Mouse (Mus musculus) kidney, embryonic 16.5 days (tissue): ENCODE results near the gene Lipn. TPM values are rescaled to one million over a fixed set of nuclear protein-coding genes. Genes with fewer than 3 reads are reported as not detected.

Experiments used
- ATAC-seq: fragments of 200-750 bp; cut with Nextera tagmentation; 2 replicates; pipeline ENCODE4 v1.8.0; 2017; ENCODE audit warnings: moderate TSS enrichment; ENCODE audit not compliant: low FRiP score, low TSS enrichment
- H3K27ac ChIP-seq: fragments of 300-500 bp; sonication (generic); 2 replicates; pipeline ENCODE4 v1.5.1; 2014; ENCODE audit warnings: low read length
- H3K27me3 ChIP-seq: fragments of 300-500 bp; sonication (generic); 2 replicates; pipeline ENCODE4 v1.6.1; 2014; ENCODE audit warnings: low read length, control low read depth, mixed read lengths; ENCODE audit not compliant: insufficient read depth
- H3K36me3 ChIP-seq: fragments of 300-500 bp; sonication (generic); 2 replicates; pipeline ENCODE4 v1.6.1; 2014; ENCODE audit warnings: low read length, control low read depth, mixed read lengths; ENCODE audit not compliant: insufficient read depth
- H3K4me1 ChIP-seq: fragments of 300-500 bp; sonication (generic); 2 replicates; pipeline ENCODE4 v1.6.1; 2014; ENCODE audit warnings: low read length, control low read depth, mixed read lengths; ENCODE audit not compliant: insufficient read depth
- H3K4me2 ChIP-seq: fragments of 300-500 bp; sonication (generic); replicated peaks from 2 replicates; pipeline ENCODE4 v1.6.1; 2014; ENCODE audit warnings: low read depth, low read length
- H3K4me3 ChIP-seq: fragments of 300-500 bp; sonication (generic); 2 replicates; pipeline ENCODE4 v1.5.1; 2014; ENCODE audit warnings: mild to moderate bottlenecking, low read length
- H3K9ac ChIP-seq: fragments of 300-500 bp; sonication (generic); replicated peaks from 2 replicates; pipeline ENCODE4 v1.6.1; 2014; ENCODE audit warnings: low read length
- H3K9me3 ChIP-seq: fragments of 300-500 bp; sonication (generic); 2 replicates; pipeline ENCODE4 v1.6.1; 2016; ENCODE audit warnings: low read length, control low read depth
- WGBS: fragments of 180-500 bp; shearing (Covaris S2); extraction: QIAGEN DNeasy Blood & Tissue Kit; methylation state at CpG from one replicate; pipeline ENCODE4 v1.1.7; 2014; 5-methylcytosine and 5-hydroxymethylcytosine counted together
- polyA plus RNA-seq: library from polyadenylated mRNA; unstranded; fragments of >200 nt; fragmentation: Nextera tagmentation; extraction: Ambion mirVana; gene quantifications from 2 replicates; pipeline ENCODE4 v1.2.1, GENCODE M21; 2015

Lipn gene
- not detected in 2 replicates for polyA plus RNA-seq

- no peak within 1 kb of the TSS for H3K27ac ChIP-seq
- no peaks in the 10 kb centered on the region for H3K36me3 ChIP-seq
- H3K9ac ChIP-seq, result no peak within 1 kb of the TSS
- no peak within 1 kb of the TSS for H3K4me3 ChIP-seq
- no peaks in the 10 kb centered on the region for H3K9me3 ChIP-seq
- H3K27me3 ChIP-seq, result no peaks in the 10 kb centered on the region
- no peak within 1 kb of the TSS for H3K4me2 ChIP-seq
- 84% methylated on average over 9 of the region's 9 CpGs for WGBS
- H3K4me1 ChIP-seq, result no peaks in the 10 kb centered on the region
- ATAC-seq, result no peak
Measured at GRCm38 (mm10) chr19:34066779-34067472, at the start of gene Lipn. TSS of gene Lipn (plus strand) at chr19:34067358.

- Histone ChIP-seq H3K36me3 (no peaks in the 10 kb centered on the region), H3K9me3 (no peaks in the 10 kb centered on the region), H3K27me3 (no peaks in the 10 kb centered on the region), H3K4me1 (no peaks in the 10 kb centered on the region), H3K9ac (no peak overlapping the region), H3K4me3 (no peak overlapping the region), H3K4me2 (no peak overlapping the region), H3K27ac (no peak overlapping the region)
- 81% methylated on average over 11 of the region's 11 CpGs for WGBS
- no peak for ATAC-seq
Measured at GRCm38 (mm10) chr19:34021440-34022172, 45.6 kb upstream of the Lipn start.

GRCm38 (mm10) chr19:34022759-34023158, 44.4 kb upstream of the Lipn start:
- no peak for ATAC-seq
- Histone ChIP-seq H3K27me3 (no peaks in the 10 kb centered on the region), H3K9ac (no peak overlapping the region), H3K27ac (no peak overlapping the region), H3K4me3 (no peak overlapping the region), H3K4me2 (no peak overlapping the region), H3K9me3 (no peaks in the 10 kb centered on the region), H3K4me1 (no peaks in the 10 kb centered on the region), H3K36me3 (no peaks in the 10 kb centered on the region)
- WGBS, result 44% methylated on average over 3 of the region's 3 CpGs

GRCm38 (mm10) chr19:34039731-34040130, 27.4 kb upstream of the Lipn start:
- Histone ChIP-seq H3K36me3 (no peaks in the 10 kb centered on the region), H3K27me3 (no peaks in the 10 kb centered on the region), H3K9ac (no peak overlapping the region), H3K9me3 (no peaks in the 10 kb centered on the region), H3K27ac (no peak overlapping the region), H3K4me1 (no peaks in the 10 kb centered on the region), H3K4me2 (no peak overlapping the region), H3K4me3 (no peak overlapping the region)
- no peak for ATAC-seq
- WGBS, result 79% methylated on average over 1 of the region's 1 CpGs

GRCm38 (mm10) chr19:34043008-34043407, 24.1 kb upstream of the Lipn start:
- ATAC-seq, result no peak
- Histone ChIP-seq H3K36me3 (no peaks in the 10 kb centered on the region), H3K9me3 (no peaks in the 10 kb centered on the region), H3K27ac (no peak overlapping the region), H3K4me3 (no peak overlapping the region), H3K4me1 (no peaks in the 10 kb centered on the region), H3K4me2 (no peak overlapping the region), H3K9ac (no peak overlapping the region), H3K27me3 (no peaks in the 10 kb centered on the region)
- 48% methylated on average over 6 of the region's 6 CpGs for WGBS

GRCm38 (mm10) chr19:34049371-34050039, 17.7 kb upstream of the Lipn start:
- Histone ChIP-seq H3K9ac (no peak overlapping the region), H3K4me3 (no peak overlapping the region), H3K27me3 (no peaks in the 10 kb centered on the region), H3K36me3 (no peaks in the 10 kb centered on the region), H3K27ac (no peak overlapping the region), H3K4me2 (no peak overlapping the region), H3K9me3 (no peaks in the 10 kb centered on the region), H3K4me1 (no peaks in the 10 kb centered on the region)
- 87% methylated on average over 3 of the region's 3 CpGs for WGBS
- no peak for ATAC-seq

- Histone ChIP-seq H3K36me3 (no peaks in the 10 kb centered on the region), H3K4me1 (no peaks in the 10 kb centered on the region), H3K4me3 (no peak overlapping the region), H3K27me3 (no peaks in the 10 kb centered on the region), H3K9me3 (no peaks in the 10 kb centered on the region), H3K4me2 (no peak overlapping the region), H3K27ac (no peak overlapping the region), H3K9ac (no peak overlapping the region)
- no peak for ATAC-seq
- WGBS, result 78% methylated on average over 3 of the region's 3 CpGs
Measured at GRCm38 (mm10) chr19:34051502-34051901, 15.7 kb upstream of the Lipn start.

GRCm38 (mm10) chr19:34063547-34063946, 3.6 kb upstream of the Lipn start:
- 50% methylated on average over 1 of the region's 1 CpGs for WGBS
- no peak overlapping the region for H3K4me2 ChIP-seq
- ATAC-seq, result no peak
- H3K4me1 ChIP-seq, result no peaks in the 10 kb centered on the region
- H3K4me3 ChIP-seq, result no peak overlapping the region
- H3K36me3 ChIP-seq, result no peaks in the 10 kb centered on the region
- H3K27ac ChIP-seq, result no peak overlapping the region
- no peaks in the 10 kb centered on the region for H3K9me3 ChIP-seq
- H3K9ac ChIP-seq, result no peak overlapping the region
- H3K27me3 ChIP-seq, result no peaks in the 10 kb centered on the region

- ATAC-seq, result no peak
- Histone ChIP-seq H3K36me3 (no peaks in the 10 kb centered on the region), H3K9me3 (no peaks in the 10 kb centered on the region), H3K4me3 (no peak overlapping the region), H3K9ac (no peak overlapping the region), H3K27me3 (no peaks in the 10 kb centered on the region), H3K4me2 (no peak overlapping the region), H3K27ac (no peak overlapping the region), H3K4me1 (no peaks in the 10 kb centered on the region)
- 85% methylated on average over 4 of the region's 4 CpGs for WGBS
Measured at GRCm38 (mm10) chr19:34064059-34064458, 3.1 kb upstream of the Lipn start.

- no peaks in the 10 kb centered on the region for H3K27me3 ChIP-seq
- H3K4me3 ChIP-seq, result no peak overlapping the region
- no peak overlapping the region for H3K4me2 ChIP-seq
- no peak overlapping the region for H3K9ac ChIP-seq
- H3K27ac ChIP-seq, result no peak overlapping the region
- no peak for ATAC-seq
- no peaks in the 10 kb centered on the region for H3K36me3 ChIP-seq
- no peaks in the 10 kb centered on the region for H3K4me1 ChIP-seq
- no peaks in the 10 kb centered on the region for H3K9me3 ChIP-seq
Measured at GRCm38 (mm10) chr19:34074239-34074638, 7.1 kb downstream of the Lipn start.
